In genomic region chr3:97766459-97766858, GRCm38 (mm10) we compare ENCODE assay signal across 8 mouse cellular contexts.
DNase-seq lines count a peak whose midpoint lies in the region; ATAC-seq and TF ChIP-seq lines count a peak whose summit lies in the region.

No protein-coding gene starts in this region.

- no peak for DNase-seq in lung, adult 18-20 months
- DNase-seq in hindbrain, postnatal 0 days (ENCODE audit: low spot score) = no peak
- no peak for DNase-seq in midbrain, postnatal 0 days (ENCODE audit: low spot score)
- DNase-seq in testis, postnatal 14 days (ENCODE audit: low spot score) = no peak
- no peak for DNase-seq in thymus, postnatal 36 days
- DNase-seq in cerebellum, adult 9-10 months = no peak

- H3K4me3 ChIP-seq in lung, embryonic 15.5 days = peak overlapping the region; percentile 84
- H3K4me3 ChIP-seq in embryonic facial prominence, embryonic 15.5 days (replicated peaks) = peak overlapping the region; percentile 92
- H3K4me3 ChIP-seq in hindbrain, postnatal 0 days (ENCODE audit: low read length) = peak overlapping the region; percentile 88
- peak overlapping the region; percentile 89 for H3K4me3 ChIP-seq in midbrain, postnatal 0 days (ENCODE audit: low read depth, low read length)

- peak overlapping the region; percentile 72; the same call in 1 of the 2 replicates for H3K9ac ChIP-seq in lung, embryonic 15.5 days
- H3K9ac ChIP-seq in embryonic facial prominence, embryonic 15.5 days = peak overlapping the region; percentile 70
- peak overlapping the region; percentile 77; the same call in 1 of the 2 replicates for H3K9ac ChIP-seq in hindbrain, postnatal 0 days (replicated peaks; ENCODE audit: low read length)
- peak overlapping the region; percentile 77 for H3K9ac ChIP-seq in midbrain, postnatal 0 days (replicated peaks; ENCODE audit: low read length, poor library complexity, severe bottlenecking)

- ATAC-seq in lung, embryonic 15.5 days (ENCODE audit: borderline replicate concordance, extremely low read depth, low FRiP score, low TSS enrichment) = no peak
- no peak for ATAC-seq in embryonic facial prominence, embryonic 15.5 days (ENCODE audit: insufficient number of reproducible peaks, low FRiP score, low TSS enrichment, low read depth)
- no peak for ATAC-seq in hindbrain, postnatal 0 days
- ATAC-seq in midbrain, postnatal 0 days (ENCODE audit: low FRiP score) = no peak

- no peak overlapping the region for H3K27ac ChIP-seq in lung, embryonic 15.5 days
- no peak overlapping the region for H3K27ac ChIP-seq in embryonic facial prominence, embryonic 15.5 days (replicated peaks)
- H3K27ac ChIP-seq in hindbrain, postnatal 0 days = no peak overlapping the region
- H3K27ac ChIP-seq in midbrain, postnatal 0 days (ENCODE audit: low read depth, low read length) = no peak overlapping the region

- no peaks in the 10 kb centered on the region for H3K9me3 ChIP-seq in lung, embryonic 15.5 days
- no peaks in the 10 kb centered on the region for H3K9me3 ChIP-seq in embryonic facial prominence, embryonic 15.5 days (replicated peaks)
- H3K9me3 ChIP-seq in hindbrain, postnatal 0 days (ENCODE audit: low read length) = no peaks in the 10 kb centered on the region
- no peaks in the 10 kb centered on the region for H3K9me3 ChIP-seq in midbrain, postnatal 0 days (ENCODE audit: low read length)

- peaks cover 34% of the 10 kb centered on the region for H3K4me1 ChIP-seq in lung, embryonic 15.5 days
- peaks cover 13% of the 10 kb centered on the region; the same call in 1 of the 2 replicates for H3K4me1 ChIP-seq in embryonic facial prominence, embryonic 15.5 days
- H3K4me1 ChIP-seq in hindbrain, postnatal 0 days (ENCODE audit: insufficient read depth, low read length) = peaks cover 24% of the 10 kb centered on the region
- peaks cover 7% of the 10 kb centered on the region for H3K4me1 ChIP-seq in midbrain, postnatal 0 days (ENCODE audit: insufficient read depth, low read length)

- no peaks in the 10 kb centered on the region for H3K27me3 ChIP-seq in lung, embryonic 15.5 days
- no peaks in the 10 kb centered on the region for H3K27me3 ChIP-seq in embryonic facial prominence, embryonic 15.5 days
- no peaks in the 10 kb centered on the region for H3K27me3 ChIP-seq in hindbrain, postnatal 0 days (ENCODE audit: insufficient read depth, low read length)
- H3K27me3 ChIP-seq in midbrain, postnatal 0 days (ENCODE audit: insufficient read depth, low read length) = no peaks in the 10 kb centered on the region

- TF ChIP-seq CTCF in hindbrain, postnatal 0 days (IDR thresholded peaks at IDR 0.05; ENCODE audit: low read depth) = no peak
- TF ChIP-seq CTCF in midbrain, postnatal 0 days (IDR thresholded peaks at IDR 0.05) = no peak

- H3K36me3 ChIP-seq in lung, embryonic 15.5 days = no peaks in the 10 kb centered on the region
- H3K36me3 ChIP-seq in embryonic facial prominence, embryonic 15.5 days = 0 out of 2 replicates have a peak, but pooled peaks cover 5% of the 10 kb centered on the region
- H3K36me3 ChIP-seq in hindbrain, postnatal 0 days (ENCODE audit: insufficient read depth, low read length) = no peaks in the 10 kb centered on the region
- no peaks in the 10 kb centered on the region for H3K36me3 ChIP-seq in midbrain, postnatal 0 days (ENCODE audit: insufficient read depth, low read length)

- peak overlapping the region; percentile 84 for H3K4me2 ChIP-seq in lung, embryonic 15.5 days
- peak overlapping the region; percentile 85 for H3K4me2 ChIP-seq in embryonic facial prominence, embryonic 15.5 days (replicated peaks)
- H3K4me2 ChIP-seq in hindbrain, postnatal 0 days (ENCODE audit: low read depth, low read length) = peak overlapping the region; percentile 96
- peak overlapping the region; percentile 91 for H3K4me2 ChIP-seq in midbrain, postnatal 0 days (ENCODE audit: low read depth, low read length, poor library complexity, severe bottlenecking)

- 47% methylated on average over 9 of the region's 9 CpGs for WGBS in lung, embryonic 15.5 days
- WGBS in embryonic facial prominence, embryonic 15.5 days = 37% methylated on average over 9 of the region's 9 CpGs
- 42% methylated on average over 9 of the region's 9 CpGs for WGBS in hindbrain, postnatal 0 days
- 36% methylated on average over 9 of the region's 9 CpGs for WGBS in midbrain, postnatal 0 days
